Mouse (Mus musculus) lung, postnatal 10 days (tissue): Measurements from ENCODE around the gene Sec22c.
A peak's percentile ranks its signal among the peaks of the same experiment; 100 is the strongest.

ENCODE experiments used
- DNase-seq: peaks from one replicate; pipeline ENCODE4 v3.0.0; 2021

Gene Sec22c

DNA sequence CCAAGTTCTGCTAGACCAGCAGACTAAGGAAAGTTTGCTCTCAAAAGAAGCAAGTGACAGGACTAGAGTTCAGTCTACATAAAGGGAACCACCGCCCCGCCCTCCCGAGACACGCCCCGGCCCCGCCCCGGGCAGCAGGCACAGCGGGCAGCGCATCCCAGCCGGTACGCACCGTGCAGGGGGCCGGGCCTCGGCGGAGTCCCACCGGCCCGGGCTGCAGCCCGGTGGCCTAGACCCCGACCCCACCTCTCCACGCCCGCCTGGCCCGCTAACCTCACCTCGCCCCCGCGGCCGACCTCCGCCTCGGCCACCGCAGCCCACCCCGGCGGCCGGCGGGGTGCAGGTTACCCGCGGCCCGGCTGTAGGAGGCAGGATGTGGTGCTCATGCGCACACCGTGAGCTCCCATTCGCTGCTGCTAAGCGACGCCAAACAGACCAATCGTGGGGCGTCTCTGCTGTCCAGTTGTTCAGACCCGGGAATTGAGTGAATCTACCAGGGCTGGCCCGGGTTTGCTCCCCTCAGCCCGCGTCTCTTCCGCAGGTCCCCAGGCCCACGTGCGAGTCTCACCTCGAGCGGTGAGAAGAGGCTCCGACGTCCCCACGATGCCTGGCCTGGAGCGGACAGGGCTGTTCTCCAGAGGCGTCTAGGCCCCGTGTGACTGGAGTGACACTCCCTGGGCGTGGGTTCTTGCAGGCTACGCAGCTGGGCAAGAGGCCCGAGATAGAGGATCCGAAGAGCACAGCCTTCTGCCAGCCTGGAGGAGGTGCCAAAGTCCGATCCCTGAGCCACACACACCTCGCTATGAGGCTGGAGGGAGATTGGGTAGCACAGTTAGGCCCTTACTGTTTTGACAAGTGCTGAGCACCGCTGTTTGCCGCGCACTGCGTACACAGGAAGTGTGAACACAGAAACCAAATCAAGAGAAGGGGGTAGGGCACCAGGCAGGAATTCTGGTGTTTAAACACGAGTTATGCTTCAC is at the start of gene Sec22c:
Gene Sec22c, minus strand, starts transcription at position 845 of the 980 bp plus-strand sequence.
- peak; percentile 95 for DNase-seq

DNA sequence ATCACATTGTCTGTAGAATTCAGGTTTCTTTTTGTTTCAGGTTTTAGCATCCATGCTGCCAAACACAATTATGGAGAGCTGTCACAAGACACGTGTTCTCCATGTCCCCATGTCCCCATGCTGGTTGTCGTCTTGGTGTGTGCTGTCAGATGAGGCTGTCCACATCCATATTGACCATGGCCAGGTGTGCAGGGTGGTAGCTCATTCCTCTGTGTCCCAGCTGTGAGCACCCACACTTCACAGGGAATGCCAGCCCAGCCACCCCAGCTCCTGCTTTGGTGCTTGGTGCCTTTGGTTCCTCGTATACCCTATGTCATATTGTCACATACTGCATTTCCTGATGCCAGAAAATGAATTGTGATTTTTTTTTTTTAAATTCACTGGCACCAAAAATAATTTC is 49.3 kb upstream of the Sec22c start:
- no peak for DNase-seq

DNA sequence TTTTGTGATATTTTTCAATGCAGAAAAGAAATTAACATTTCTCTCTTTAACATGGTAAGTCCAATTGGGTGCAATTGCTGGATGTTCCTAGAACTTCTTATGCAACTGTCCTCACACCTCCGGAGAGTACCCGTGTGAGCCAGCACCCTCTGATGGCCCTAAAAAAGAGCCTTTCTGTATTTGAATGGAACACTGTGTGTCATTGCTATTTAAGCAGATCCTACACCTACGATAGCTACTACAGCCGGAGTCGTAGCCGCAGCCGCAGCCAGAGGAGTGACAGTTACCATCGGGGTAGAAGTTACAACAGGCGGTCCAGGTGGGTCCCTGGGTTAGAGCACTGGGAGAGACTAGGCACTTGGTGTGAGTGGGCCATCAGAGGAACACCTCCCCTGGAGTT is 47.5 kb upstream of the Sec22c start:
- no peak for DNase-seq

DNA sequence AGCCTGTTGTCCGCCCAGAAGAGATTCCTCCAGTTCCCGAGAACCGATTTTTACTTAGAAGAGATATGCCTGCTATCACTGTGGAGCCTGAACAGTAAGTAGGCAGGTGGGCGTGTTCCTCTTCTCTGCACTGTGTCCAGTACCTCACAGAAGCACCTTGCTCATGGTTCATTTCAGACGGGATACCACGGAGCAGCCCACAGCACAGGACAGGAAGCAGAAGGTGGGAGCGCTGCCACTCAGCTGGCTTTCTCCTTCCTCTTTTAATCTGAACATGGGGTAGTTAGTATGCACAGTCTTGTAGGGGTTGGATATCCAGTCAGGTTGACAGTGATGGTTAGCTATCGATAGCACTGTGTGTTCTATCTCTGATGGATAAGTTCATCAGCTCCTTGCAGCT is 38.8 kb upstream of the Sec22c start:
- DNase-seq = no peak

DNA sequence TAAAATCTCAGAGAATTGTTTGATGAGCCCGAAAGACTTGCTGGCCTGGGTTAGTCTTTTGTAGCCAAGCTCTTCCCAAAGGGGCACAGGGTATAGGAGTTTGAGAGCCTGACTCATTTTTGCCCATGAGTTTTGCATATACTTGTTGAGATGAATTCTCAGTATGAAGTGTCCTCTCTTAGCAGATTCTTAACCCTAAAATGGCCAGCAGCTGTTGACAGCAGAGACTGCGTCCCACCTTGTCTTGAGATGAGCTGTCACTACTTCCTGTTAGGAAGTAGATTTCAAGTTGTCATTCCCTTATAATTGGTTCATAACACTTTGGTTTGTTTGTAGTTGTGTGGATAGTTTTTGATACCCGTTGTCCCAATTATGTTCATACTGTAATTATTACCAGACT is 35.9 kb upstream of the Sec22c start:
- DNase-seq = no peak

DNA sequence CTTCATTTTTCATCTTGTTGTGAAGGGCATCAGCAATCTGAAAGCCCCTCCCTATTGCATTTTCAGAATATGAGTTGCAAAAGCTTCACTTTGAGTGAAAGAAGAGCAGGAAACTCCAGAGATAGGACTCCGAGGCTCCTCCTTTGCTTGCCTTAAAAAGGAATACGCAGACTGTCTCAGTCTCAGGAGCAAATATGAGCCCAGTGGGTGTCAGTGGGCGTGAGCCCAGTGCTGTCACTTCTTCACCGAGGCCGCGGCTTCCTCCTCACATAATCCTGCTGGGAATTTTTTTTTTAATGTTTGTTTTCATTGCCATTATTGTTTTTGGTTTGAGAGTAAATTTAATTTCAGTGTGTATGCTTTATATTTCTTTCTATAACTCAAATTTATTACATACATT is 35.2 kb upstream of the Sec22c start:
- DNase-seq = no peak

DNA sequence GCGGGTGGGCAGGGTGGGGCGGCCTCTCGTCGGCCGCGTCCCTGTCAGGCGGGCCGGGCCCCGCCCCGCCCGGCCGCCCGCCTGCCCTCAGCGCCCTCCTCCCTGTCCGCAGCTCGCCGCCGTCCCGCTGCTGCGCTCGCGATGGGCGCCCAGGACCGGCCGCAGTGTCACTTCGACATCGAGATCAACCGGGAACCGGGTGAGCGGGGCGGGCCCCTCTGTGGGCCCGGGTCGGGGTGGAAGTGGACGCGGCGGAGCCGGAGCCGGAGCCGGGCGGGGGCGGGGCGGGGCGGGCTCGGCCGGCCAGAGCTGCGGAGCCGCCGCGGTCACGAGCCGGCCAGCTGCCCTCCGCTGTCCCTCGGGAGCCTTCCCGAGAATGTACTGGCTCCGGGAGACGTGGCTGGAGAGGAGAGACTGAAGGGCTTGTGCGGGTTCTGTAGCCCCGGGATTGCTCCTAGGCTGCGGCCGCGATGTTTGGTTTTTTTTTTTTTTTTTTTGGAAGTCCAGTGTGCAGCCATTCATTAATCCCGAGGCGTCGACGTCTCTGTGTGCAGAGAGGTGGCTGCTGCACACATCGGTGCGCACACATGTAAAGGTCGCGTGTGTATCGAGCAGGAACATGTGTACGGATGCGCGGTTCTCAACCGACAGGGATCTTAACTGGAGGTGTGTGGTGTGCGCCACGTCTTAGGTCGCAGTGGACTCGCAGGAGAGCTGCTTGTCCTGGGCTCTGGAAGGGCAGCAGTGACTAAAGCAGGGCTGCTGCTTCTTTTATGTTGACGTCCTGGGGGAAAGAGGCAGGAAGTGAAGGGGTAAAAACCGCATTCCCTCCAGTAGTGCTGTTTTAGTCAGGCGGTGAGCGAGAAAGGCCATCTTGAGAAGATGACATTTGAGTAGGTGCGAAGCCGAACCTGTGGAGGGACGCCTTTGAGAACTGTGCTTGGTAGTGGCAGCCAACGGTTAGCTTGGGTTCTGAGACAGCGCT is 14.3 kb upstream of the Sec22c start:
- peak; percentile 64 for DNase-seq

DNA sequence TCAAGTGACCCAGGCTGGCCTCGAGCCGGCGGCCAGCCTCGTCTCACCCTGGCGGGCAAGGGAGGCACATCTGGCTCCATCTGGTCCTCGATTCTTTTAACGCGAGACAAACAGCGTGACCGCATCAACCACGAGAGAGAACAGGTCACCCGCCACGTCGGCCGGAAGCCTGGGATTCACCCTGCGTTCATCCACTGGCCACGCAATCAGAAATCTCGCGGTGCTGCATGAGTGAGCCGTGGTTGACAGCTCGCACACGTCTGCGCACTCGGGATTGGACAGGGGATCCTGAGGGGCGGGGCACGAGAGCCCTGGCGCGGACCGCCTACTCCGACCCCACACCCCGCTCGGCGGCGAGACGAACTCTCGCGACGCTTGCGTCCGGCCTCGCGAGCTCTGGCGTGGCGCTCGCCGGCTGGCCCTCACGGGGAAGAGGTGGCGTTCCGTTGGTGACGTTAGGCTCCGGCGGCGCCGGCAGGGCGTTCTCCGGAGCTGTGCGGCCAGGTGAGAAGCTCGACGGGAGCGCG is 13.6 kb upstream of the Sec22c start, which contains the start of gene Nktr:
Gene Nktr, plus strand, starts transcription at position 378 of the 527 bp plus-strand sequence.
- peak; percentile 99 for DNase-seq

DNA sequence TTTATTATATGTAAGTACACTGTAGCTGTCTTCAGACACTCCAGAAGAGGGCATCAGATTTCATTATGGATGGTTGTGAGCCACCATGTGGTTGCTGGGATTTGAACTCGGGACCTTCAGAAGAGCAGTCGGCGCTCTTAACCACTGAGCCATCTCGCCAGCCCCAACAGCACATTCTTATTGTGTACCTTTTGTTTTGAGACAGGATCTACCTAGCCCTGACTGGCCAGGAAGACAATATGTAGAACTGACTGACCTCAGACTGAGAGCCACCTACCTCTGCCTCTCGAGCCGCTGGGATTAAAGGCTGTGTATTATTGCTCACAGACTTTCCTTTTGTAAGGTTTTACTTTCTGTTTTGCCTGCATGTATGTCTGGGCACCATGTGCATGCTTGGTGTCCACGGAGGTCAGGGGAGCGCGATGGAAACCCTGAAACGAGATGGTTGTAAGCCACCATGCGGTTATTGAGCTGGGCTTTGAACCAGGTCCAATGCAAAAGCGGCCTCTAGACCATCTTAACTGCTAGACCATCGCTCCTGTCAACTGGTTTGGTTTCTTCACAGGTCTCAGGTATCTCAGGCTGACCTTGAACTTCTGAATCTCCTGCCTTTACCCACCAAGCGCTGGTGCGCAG is 12.9 kb upstream of the Sec22c start:
- no peak for DNase-seq

DNA sequence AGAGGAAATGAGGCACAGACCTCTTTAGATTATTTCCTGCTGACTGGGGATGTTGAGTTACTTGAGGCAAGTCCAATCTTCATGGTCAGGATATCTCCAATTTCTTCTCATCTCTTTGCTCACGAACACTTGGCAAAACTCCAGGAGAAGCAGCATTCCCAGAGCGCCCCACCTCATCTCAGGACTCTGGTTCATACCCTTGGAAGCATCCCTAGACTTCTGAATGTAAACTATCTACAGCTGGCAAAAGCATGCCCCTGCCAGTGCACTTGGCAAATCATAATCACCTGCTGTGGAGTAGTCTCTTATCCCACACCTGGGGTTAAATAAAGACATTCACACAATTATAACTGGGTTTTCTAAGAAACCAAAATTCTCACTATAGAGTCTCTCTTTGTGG is 11.8 kb upstream of the Sec22c start:
- no peak for DNase-seq

DNA sequence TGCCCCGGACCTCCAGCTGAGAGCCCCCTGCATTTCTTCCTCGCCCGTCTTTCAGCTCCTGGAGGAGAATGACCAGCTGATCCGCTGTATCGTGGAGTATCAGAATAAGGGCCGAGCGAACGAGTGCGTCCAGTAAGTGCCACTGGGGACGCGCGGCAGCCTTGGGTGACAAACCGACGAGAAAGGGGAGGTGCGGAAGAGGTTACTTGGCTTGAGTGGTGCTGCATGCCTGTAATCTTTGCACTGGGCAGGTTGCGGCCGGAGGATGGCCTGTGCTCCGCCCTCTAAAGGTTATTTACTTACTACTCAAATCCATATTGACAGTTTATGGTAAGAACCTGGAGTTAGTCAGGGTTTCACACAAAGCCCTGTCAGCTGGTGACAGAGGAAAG is 5.3 kb upstream of the Sec22c start:
- peak; percentile 53 for DNase-seq

DNA sequence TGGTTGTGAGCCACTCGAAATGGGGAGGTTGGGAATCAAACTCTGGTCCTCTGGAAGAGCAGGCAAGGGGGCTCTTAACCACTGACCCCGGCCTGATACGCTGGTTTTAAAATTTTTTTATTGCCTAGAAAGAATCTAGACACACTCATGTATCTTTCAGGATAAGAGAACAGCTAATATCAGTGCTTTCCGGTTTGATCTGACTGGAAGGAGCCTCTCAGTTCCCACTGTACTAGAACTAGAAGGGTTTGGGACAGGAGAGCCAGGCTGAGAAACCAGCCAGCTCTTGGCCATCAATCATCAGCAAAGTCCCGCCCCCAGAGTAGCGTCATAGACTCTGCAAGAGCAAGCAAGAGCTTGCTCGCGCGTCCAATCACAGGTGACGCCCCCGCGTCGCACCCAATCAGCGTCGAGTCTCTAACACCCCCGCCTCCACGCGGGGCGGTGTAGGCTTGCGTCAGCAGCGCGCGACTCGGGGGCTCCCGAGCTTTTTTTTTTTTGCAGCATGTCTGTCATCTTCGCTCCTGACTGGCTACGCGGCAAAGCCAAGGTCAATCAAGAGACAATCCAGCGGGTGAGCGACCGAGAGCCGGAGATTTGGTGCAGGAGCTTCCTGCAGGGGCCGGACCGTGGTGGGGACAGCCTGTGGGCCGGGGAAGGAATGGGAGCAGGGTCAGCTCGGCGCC is 4.8 kb upstream of the Sec22c start, which contains the start of gene Ss18l2:
Gene Ss18l2, plus strand, starts transcription at position 432 of the 686 bp plus-strand sequence.
- peak; percentile 99 for DNase-seq

DNA sequence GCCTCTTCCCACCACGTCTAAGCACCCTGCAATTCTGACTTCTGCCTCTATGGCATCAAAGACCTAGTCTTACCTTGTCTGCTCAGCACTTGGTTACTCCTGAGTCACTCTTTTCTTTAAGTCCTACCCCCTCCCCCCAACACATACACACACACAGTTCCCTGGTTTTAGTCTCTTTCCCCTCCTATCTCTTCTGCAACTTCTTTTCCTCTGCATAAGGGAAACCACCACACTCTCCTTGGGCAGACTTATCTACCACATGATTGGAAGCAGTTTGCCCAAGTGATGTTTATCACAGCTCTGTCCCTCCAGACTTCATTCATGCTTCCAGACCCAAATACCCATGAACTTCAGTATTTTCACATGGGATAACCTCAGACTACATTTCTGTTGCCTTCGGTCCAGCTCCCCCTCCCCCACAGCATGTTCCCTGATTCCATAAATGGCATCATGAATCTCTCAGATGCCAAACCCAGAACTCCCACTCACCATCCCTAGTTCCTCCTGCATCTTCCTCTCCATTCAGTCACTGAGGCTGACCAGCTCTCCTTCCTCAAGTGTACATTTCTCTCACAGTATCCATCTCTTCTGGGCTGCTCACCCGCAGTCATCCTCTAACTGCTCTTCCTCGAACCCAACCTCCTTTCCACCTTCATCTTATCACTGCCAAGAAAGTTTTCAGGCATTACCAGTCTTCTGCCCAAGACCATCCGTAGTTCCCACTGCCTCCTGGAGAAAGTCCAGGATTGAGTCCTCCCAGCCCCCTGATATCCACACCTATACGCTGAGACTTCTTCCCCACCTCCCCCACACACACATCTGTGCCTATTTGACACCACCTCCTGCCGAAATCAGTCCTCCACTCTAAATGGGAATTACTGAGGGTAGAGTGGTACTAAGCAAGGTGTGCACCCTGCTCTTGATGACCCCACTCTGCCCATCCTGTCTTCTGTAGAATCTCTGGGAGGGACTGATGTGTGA is 3.5 kb upstream of the Sec22c start:
- no peak for DNase-seq

DNA sequence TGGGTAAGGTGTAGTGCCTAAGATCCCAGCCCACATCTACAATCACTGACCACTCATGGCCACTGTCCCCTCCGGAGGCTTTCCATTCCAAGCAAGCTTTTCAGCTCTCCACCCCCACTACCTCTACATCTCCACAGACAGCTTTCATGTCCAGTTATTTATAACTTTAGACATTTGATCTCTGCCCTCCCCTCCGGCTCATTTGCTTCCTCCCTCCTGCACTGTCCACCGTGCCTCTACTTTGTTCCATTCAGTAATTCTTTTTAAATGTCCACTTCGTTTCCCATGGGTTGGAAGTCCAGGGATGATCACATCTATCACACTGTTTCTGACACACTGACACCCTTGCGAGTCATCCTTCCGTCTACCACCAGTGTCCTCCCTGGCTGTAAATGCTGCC is 2.5 kb upstream of the Sec22c start:
- DNase-seq = no peak

DNA sequence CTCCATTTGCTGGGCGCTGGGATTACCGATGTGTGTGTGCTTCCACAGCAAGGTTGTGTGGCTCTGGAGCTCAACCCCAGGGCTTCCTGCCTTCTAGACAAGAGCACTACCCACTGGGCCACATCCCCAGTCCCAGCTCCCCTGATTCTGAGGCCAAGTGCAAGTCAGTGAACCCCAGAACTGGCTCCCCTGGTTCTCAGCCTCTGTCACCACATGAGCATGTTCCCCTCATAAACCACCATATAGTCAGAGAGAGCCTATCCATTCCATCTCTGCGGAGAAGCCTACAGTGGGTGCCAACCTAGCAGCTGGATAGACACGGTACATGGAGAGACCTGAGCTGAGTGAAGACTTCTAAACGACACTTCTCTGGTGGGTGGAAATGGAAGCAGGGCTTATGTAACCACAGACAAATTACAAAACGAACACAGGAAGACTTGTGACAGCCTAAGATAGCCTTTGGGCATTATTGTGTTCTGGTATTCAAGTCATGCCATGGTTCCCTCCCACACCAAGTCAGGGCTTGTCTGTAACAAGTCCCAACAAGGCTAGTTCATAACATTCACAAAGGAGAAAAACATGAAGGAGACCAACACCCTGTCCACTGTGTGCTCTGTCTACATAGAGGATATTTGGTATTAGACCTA is 862 bp upstream of the Sec22c start:
- no peak for DNase-seq

DNA sequence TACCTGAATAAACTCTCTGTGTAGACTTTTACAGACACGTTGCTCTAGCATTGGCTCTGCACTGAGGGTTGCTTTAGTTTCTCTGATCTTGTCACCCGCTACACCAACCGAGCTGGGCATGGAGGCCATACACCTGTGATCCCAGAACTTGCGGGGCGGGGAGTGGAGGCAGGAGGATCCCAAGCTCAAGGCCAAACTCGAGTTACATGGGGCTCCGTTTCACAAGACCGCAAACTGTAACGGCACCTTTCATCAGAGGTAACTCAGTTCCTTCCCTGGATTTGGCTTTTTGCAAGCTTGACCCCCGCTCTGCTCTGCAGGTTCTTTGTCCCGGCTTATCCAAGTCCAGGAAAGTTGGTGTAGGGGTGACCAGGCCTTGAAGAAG is 1.0 kb downstream of the Sec22c start:
- DNase-seq = no peak

DNA sequence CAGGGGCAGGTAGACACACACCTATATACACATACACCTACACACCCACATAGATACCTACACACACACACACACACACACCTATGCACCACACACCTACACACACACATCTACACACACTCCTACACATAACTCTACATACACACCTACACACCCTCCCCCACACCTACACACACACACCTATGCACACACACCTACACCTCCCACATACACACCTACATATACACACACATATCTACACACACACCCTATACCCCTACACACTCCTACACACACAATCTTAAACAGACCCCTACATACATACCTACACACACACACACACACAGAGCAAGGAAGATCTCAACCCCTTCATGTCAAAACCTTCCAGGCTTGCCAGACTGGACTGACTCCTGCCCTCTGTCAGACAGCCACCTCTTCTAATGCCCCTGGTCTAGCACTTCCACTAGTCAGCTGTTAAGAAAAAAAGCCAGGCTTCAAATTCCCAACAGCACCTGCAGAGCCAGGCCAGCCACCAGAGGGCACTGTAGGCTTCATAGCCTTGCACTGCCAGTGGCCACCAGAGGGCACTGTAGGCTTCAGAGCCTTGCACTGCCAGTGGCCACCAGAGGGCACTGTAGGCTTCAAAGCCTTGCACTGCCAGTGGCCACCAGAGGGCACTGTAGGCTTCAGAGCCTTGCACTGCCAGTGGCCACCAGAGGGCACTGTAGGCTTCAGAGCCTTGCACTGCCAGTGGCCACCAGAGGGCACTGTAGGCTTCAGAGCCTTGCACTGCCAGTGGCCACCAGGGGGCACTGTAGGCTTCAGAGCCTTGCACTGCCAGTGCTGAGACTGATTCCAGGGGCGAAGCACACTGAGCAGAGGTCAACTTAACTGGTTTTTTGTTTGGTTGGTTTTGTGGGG is 7.9 kb downstream of the Sec22c start:
- peak; percentile 82 for DNase-seq

DNA sequence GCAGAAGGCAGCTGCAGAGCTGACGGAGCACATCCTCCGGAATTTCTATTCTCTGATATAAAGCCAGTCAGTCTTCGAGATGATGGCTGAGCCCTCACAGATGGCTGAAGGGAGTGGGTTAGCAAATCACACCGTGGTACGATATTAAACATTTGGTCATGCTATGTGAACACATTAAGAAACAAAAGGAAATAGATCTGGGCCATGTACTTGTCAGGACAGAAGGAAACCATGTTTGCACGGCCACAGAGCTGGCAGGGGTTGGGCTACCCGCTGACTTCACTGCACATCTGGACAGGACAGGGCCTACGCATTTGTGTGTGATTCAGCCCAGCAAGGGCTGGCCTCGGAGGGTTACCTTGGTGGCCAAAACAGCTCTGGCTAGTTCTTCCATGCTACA is 8.7 kb downstream of the Sec22c start:
- peak; percentile 63 for DNase-seq

DNA sequence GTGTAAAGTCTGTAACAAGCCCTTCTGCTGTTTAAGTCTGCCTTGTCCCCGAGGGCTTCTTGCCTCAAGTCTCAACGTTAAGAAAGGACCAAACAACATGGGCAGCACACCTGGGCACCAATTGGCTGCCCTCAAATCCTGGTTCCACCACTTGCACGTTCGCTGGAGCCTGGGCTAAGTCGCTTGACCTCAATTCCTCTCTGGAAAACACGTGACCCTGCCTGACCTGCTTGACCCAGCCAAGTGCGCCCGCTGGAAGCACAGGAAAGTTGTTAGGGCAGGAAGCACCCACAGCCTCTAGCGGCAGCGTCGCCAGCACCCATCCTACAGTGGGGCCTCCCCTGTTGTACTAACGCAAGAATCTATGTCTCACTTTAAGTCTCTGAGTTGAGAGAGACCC is 10.6 kb downstream of the Sec22c start:
- DNase-seq = no peak
